8 mouse cellular contexts compared by ENCODE assay signal in genomic region chr8:11187581-11188271, GRCm38 (mm10).
DNase-seq lines count a peak whose midpoint lies in the region; ATAC-seq and TF ChIP-seq lines count a peak whose summit lies in the region.

No protein-coding gene starts in this region.

- H3K9me3 ChIP-seq in hindbrain, embryonic 12.5 days (replicated peaks): no peaks in the 10 kb centered on the region
- no peaks in the 10 kb centered on the region for H3K9me3 ChIP-seq in lung, postnatal 0 days (ENCODE audit: low read length)

- DNase-seq in Muller cell, postnatal 12 days (ENCODE audit: inconsistent ontology term): peak; percentile 52
- peak; percentile 72 to 83 for DNase-seq in cerebellum, adult 18-20 months
- DNase-seq in forelimb bud, embryonic 11.5 days (ENCODE audit: low read depth, low spot score): peak; percentile 87
- peak; percentile 68 to 74 for DNase-seq in layer of hippocampus, postnatal 14 days (ENCODE audit: low spot score in 2 of 2)
- DNase-seq in lung, postnatal 0 days (ENCODE audit: low spot score): peak; percentile 81
- DNase-seq in ovary, postnatal 36 days (ENCODE audit: low spot score): peak; percentile 50
- DNase-seq in thymus, postnatal 25 days: peak; percentile 41

- peak overlapping the region; percentile 35 for H3K4me3 ChIP-seq in hindbrain, embryonic 12.5 days
- H3K4me3 ChIP-seq in lung, postnatal 0 days (ENCODE audit: low read depth, low read length): peak overlapping the region; percentile 14

- H3K9ac ChIP-seq in hindbrain, embryonic 12.5 days: peak overlapping the region; percentile 56
- H3K9ac ChIP-seq in lung, postnatal 0 days (replicated peaks; ENCODE audit: low read depth): no peak overlapping the region

- peak; percentile 96 for TF ChIP-seq CTCF in lung, postnatal 0 days (IDR thresholded peaks at IDR 0.05)

- H3K4me1 ChIP-seq in hindbrain, embryonic 12.5 days: peaks cover 9% of the 10 kb centered on the region
- H3K4me1 ChIP-seq in lung, postnatal 0 days (ENCODE audit: insufficient read depth, low read depth, low read length): peaks cover 9% of the 10 kb centered on the region; the same call in 1 of the 2 replicates

- ATAC-seq in hindbrain, embryonic 12.5 days (ENCODE audit: low FRiP score): peak; percentile 49
- ATAC-seq in lung, postnatal 0 days: peak; percentile 55

- H3K27ac ChIP-seq in hindbrain, embryonic 12.5 days: no peak overlapping the region
- no peak overlapping the region for H3K27ac ChIP-seq in lung, postnatal 0 days (ENCODE audit: low read length)

- H3K36me3 ChIP-seq in hindbrain, embryonic 12.5 days: no peaks in the 10 kb centered on the region
- H3K36me3 ChIP-seq in lung, postnatal 0 days (ENCODE audit: insufficient read depth, low read length): no peaks in the 10 kb centered on the region

- H3K27me3 ChIP-seq in hindbrain, embryonic 12.5 days: peaks cover 23% of the 10 kb centered on the region
- H3K27me3 ChIP-seq in lung, postnatal 0 days (replicated peaks; ENCODE audit: insufficient read depth, low read length): peaks cover 9% of the 10 kb centered on the region; the same call in 1 of the 2 replicates

- WGBS in hindbrain, embryonic 12.5 days: 1% methylated on average over 46 of the region's 46 CpGs
- 3% methylated on average over 46 of the region's 46 CpGs for WGBS in lung, postnatal 0 days

- TF ChIP-seq EP300 in lung, postnatal 0 days (IDR thresholded peaks at IDR 0.05): no peak

- H3K4me2 ChIP-seq in hindbrain, embryonic 12.5 days (replicated peaks): peak overlapping the region; percentile 70
- H3K4me2 ChIP-seq in lung, postnatal 0 days (replicated peaks; ENCODE audit: low read depth, low read length): peak overlapping the region; percentile 47
